Mouse (Mus musculus): ENCODE results near the gene Asns. TPM values are rescaled to one million over a fixed set of nuclear protein-coding genes. Genes with fewer than 3 reads are reported as not detected.
"Not testable (repeated sequence)": the region's sequence is repeated elsewhere in the genome, so short reads cannot be mapped to it uniquely, and the experiment has no call there.

Gene Asns
- polyA plus RNA-seq, 1 experiment from 2014 or later, result 33.8 TPM

GRCm38 (mm10) chr6:7672438-7673253 lies 20.4 kb downstream of the Asns start:
- no peak overlapping the region for H3K4me2 ChIP-seq (replicated peaks)
- no peaks in the 10 kb centered on the region for H3K4me1 ChIP-seq
- ATAC-seq (ENCODE audit: low FRiP score, low read depth), result no peak
- H3K36me3 ChIP-seq, result 0 out of 2 replicates have a peak, but pooled peaks cover 4% of the 10 kb centered on the region
- no peak overlapping the region for H3K4me3 ChIP-seq
- no peak overlapping the region for H3K9ac ChIP-seq (replicated peaks)
- H3K27me3 ChIP-seq, result no peaks in the 10 kb centered on the region
- H3K27ac ChIP-seq (replicated peaks), result no peak overlapping the region
- no peaks in the 10 kb centered on the region for H3K9me3 ChIP-seq
- 91% methylated on average over 10 of the region's 10 CpGs for WGBS

DNA sequence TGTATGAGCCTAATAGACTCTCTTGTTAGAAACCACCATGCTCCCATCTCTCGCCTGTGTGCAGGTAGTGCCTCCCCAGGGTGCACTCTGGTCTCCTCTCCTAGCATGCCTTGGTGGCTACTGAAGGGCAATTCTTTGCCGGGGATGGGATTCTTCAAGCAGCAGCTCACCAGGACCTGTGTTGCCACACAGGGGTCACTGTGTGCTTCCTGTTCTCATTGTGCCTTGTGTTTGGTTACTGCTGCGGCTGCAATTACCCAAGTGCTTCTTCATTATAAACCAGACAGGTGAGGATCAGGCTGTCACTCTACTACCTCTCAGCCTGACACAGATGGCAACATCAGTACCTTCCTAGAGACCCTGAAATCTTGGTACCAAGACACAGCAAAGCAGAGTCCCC lies 21.6 kb downstream of the Asns start:
- Histone ChIP-seq H3K9me3 (no peaks in the 10 kb centered on the region), H3K4me2 (replicated peaks) (no peak overlapping the region), H3K9ac (replicated peaks) (no peak overlapping the region), H3K4me1 (no peaks in the 10 kb centered on the region), H3K27ac (replicated peaks) (no peak overlapping the region), H3K36me3 (0 out of 2 replicates have a peak, but pooled peaks cover 4% of the 10 kb centered on the region), H3K27me3 (no peaks in the 10 kb centered on the region), H3K4me3 (no peak overlapping the region)
- no peak for ATAC-seq (ENCODE audit: low FRiP score, low read depth)
- WGBS, result 83% methylated on average over 3 of the region's 3 CpGs

DNA sequence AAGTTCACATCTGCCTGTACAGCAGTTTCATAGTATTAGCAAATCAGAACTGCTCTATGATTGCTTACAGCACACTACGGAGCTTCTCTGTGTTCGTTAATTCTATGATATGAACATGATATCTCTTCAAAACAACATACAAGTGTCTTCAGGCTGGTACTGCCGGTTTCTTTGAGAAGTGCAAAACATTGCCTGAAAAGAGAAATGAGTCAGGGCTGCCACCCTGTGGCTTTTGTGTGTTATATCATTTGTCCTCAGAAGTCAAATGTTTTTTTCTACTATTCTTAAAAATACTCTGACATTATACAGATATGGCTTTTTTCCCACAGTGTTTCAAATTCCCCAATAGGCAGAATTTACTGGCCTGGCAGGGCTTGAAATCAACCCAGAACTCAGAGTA lies 22.5 kb downstream of the Asns start:
- Histone ChIP-seq H3K4me3 (no peak overlapping the region), H3K4me2 (replicated peaks) (no peak overlapping the region), H3K27ac (replicated peaks) (no peak overlapping the region), H3K27me3 (no peaks in the 10 kb centered on the region), H3K9me3 (no peaks in the 10 kb centered on the region), H3K9ac (replicated peaks) (no peak overlapping the region), H3K4me1 (no peaks in the 10 kb centered on the region), H3K36me3 (0 out of 2 replicates have a peak, but pooled peaks cover 4% of the 10 kb centered on the region)
- WGBS, result 67% methylated on average over 3 of the region's 3 CpGs
- ATAC-seq (ENCODE audit: low FRiP score, low read depth), result no peak

GRCm38 (mm10) chr6:7669721-7670120 lies 23.3 kb downstream of the Asns start:
- WGBS, result 89% methylated on average over 5 of the region's 5 CpGs
- Histone ChIP-seq H3K36me3 (no peaks in the 10 kb centered on the region), H3K27me3 (no peaks in the 10 kb centered on the region), H3K4me1 (no peaks in the 10 kb centered on the region), H3K4me2 (replicated peaks) (no peak overlapping the region), H3K4me3 (no peak overlapping the region), H3K9me3 (no peaks in the 10 kb centered on the region), H3K9ac (replicated peaks) (no peak overlapping the region), H3K27ac (replicated peaks) (no peak overlapping the region)
- ATAC-seq (ENCODE audit: low FRiP score, low read depth), result no peak

DNA sequence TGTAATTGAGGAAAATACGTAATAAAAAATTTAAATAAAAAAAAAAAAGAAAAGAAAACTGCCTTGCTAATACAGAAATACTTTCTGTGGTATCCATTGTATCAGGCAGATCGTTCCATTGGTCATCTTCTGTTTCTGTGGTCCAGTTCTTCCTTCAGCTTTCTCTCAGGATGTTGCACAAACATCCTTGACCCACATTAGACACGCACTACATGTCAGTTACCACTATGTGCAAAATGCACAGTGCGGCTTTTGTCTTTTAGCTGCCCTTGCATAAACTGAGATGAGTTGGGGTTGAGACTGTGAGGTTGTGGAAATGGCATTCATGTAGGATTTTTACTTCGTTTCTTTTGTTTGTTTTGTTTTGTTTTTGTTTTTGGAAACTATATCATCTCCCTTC lies 24.7 kb downstream of the Asns start:
- H3K27ac ChIP-seq (replicated peaks), result no peak overlapping the region
- H3K4me2 ChIP-seq (replicated peaks), result no peak overlapping the region
- no peak for ATAC-seq (ENCODE audit: low FRiP score, low read depth)
- WGBS, result 86% methylated on average over 5 of the region's 5 CpGs
- H3K27me3 ChIP-seq, result no peaks in the 10 kb centered on the region
- H3K4me3 ChIP-seq, result no peak overlapping the region
- no peaks in the 10 kb centered on the region for H3K36me3 ChIP-seq
- no peaks in the 10 kb centered on the region for H3K9me3 ChIP-seq
- no peak overlapping the region for H3K9ac ChIP-seq (replicated peaks)
- no peaks in the 10 kb centered on the region for H3K4me1 ChIP-seq

DNA sequence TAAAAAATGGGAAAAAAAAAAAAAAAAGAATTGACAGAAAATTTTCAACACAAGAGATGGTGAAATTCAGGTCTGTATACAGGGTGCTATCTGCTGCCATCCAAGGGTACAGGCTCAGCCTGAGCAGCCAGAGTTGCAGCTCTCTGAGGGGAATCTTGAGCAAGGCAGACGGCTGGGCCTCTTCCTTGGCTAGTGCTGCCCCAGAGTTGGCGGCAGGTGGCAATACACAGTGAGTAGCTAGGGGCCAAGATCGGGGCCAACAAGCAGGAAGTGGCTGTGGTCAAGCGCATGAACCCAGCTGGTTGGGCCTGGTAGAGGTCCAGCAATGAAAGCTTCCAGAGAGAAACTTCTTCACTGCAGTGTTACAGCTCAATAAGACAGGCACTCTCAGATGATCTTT lies 27.2 kb downstream of the Asns start:
- not testable (repeated sequence) for H3K27me3 ChIP-seq; H3K4me3 ChIP-seq; H3K9ac ChIP-seq (replicated peaks); H3K9me3 ChIP-seq; H3K36me3 ChIP-seq; ATAC-seq (ENCODE audit: low FRiP score, low read depth); H3K27ac ChIP-seq (replicated peaks); H3K4me2 ChIP-seq (replicated peaks); H3K4me1 ChIP-seq
- WGBS, result 96% methylated on average over 4 of the region's 4 CpGs

GRCm38 (mm10) chr6:7661455-7661854 lies 31.6 kb downstream of the Asns start:
- ATAC-seq (ENCODE audit: low FRiP score, low read depth), result no peak
- no peaks in the 10 kb centered on the region for H3K27me3 ChIP-seq
- H3K9ac ChIP-seq (replicated peaks), result no peak overlapping the region
- 85% methylated on average over 4 of the region's 4 CpGs for WGBS
- H3K9me3 ChIP-seq, result no peaks in the 10 kb centered on the region
- no peaks in the 10 kb centered on the region for H3K36me3 ChIP-seq
- no peak overlapping the region for H3K4me3 ChIP-seq
- H3K4me2 ChIP-seq (replicated peaks), result no peak overlapping the region
- no peaks in the 10 kb centered on the region for H3K4me1 ChIP-seq
- H3K27ac ChIP-seq (replicated peaks), result no peak overlapping the region

- Histone ChIP-seq H3K27ac (replicated peaks) (no peak overlapping the region), H3K9ac (replicated peaks) (no peak overlapping the region), H3K36me3 (no peaks in the 10 kb centered on the region), H3K9me3 (no peaks in the 10 kb centered on the region), H3K4me2 (replicated peaks) (no peak overlapping the region), H3K27me3 (no peaks in the 10 kb centered on the region), H3K4me3 (no peak overlapping the region), H3K4me1 (no peaks in the 10 kb centered on the region)
- 66% methylated on average over 5 of the region's 5 CpGs for WGBS
- ATAC-seq (ENCODE audit: low FRiP score, low read depth), result peak; percentile 65; the same call in 1 of the 2 replicates
These were observed 32.5 kb downstream of the Asns start for GRCm38 (mm10) chr6:7660377-7661080.

DNA sequence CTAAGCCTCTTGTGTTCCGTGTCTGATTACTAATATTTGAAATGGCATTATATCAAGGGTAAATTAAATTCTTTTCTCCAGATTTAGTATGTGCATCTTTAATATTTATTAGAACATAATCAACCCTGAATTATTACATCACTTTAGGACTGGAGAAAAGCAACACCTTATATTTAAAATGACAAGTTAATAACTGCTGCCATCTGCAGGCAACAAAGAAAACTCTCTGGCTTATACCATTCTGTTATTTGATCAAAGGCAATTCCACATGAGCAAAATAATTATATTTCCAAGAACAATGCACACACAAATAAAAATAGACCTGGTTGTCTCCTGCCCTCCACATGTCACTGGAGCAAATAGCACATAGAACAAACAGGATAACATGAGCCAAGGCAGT lies 36.5 kb downstream of the Asns start:
- H3K27me3 ChIP-seq, result no peaks in the 10 kb centered on the region
- no peaks in the 10 kb centered on the region for H3K9me3 ChIP-seq
- no peaks in the 10 kb centered on the region for H3K4me1 ChIP-seq
- 89% methylated on average over 1 of the region's 1 CpGs for WGBS
- no peak overlapping the region for H3K4me2 ChIP-seq (replicated peaks)
- no peak overlapping the region for H3K9ac ChIP-seq (replicated peaks)
- no peak overlapping the region for H3K4me3 ChIP-seq
- no peak for ATAC-seq (ENCODE audit: low FRiP score, low read depth)
- H3K27ac ChIP-seq (replicated peaks), result no peak overlapping the region
- no peaks in the 10 kb centered on the region for H3K36me3 ChIP-seq

DNA sequence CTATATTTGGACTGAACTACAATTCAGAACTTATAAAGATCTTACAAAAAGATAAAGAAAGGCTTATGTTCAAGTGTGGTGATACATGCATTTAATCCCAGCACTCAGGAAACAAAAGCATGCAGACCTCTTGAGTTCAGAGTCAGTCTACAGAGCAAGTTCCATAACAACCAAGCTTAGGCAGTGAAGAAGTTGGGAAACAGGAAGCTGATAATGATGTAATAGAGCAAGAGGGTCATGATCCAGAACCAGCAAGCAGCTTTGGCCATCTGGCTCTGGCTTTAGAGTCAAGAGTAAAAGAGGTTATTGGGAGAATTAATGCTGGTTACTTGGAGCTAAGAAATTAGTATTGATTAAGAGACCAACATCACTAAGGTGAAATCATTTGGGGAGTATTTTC lies 44.6 kb downstream of the Asns start:
- Histone ChIP-seq H3K4me1 (no peaks in the 10 kb centered on the region), H3K27ac (replicated peaks) (no peak overlapping the region), H3K36me3 (no peaks in the 10 kb centered on the region), H3K27me3 (no peaks in the 10 kb centered on the region), H3K9ac (replicated peaks) (no peak overlapping the region), H3K4me3 (no peak overlapping the region), H3K4me2 (replicated peaks) (no peak overlapping the region), H3K9me3 (no peaks in the 10 kb centered on the region)
- no peak for ATAC-seq (ENCODE audit: low FRiP score, low read depth)

All from midbrain, embryonic 12.5 days (tissue).